Mouse (Mus musculus): Measurements from ENCODE around the gene Tie1. TPM values are rescaled to one million over a fixed set of nuclear protein-coding genes. Genes with fewer than 3 reads are reported as not detected.

Gene Tie1
- polyA plus RNA-seq, 1 experiment from 2014 or later, result 14.5 TPM

Other genes starting within 250 kb of the Tie1 start
- gene Ptprf, start 198.7 kb downstream of the Tie1 start, polyA plus RNA-seq (2014; fragmentation: Nextera tagmentation; extraction: Ambion mirVana), result 90.5 and 99.9 TPM in 2 replicates
- 14.1 and 18.3 TPM in 2 replicates for gene Szt2, start 80.8 kb downstream of the Tie1 start, polyA plus RNA-seq (2014; fragmentation: Nextera tagmentation; extraction: Ambion mirVana)
- gene Med8, start 80.7 kb downstream of the Tie1 start, polyA plus RNA-seq (2014; fragmentation: Nextera tagmentation; extraction: Ambion mirVana), result 152 and 155 TPM in 2 replicates
- 37.8 and 39.8 TPM in 2 replicates for gene Elovl1, start 62.0 kb downstream of the Tie1 start, polyA plus RNA-seq (2014; fragmentation: Nextera tagmentation; extraction: Ambion mirVana)
- 369 and 385 TPM in 2 replicates for gene Cdc20, start 52.7 kb downstream of the Tie1 start, polyA plus RNA-seq (2014; fragmentation: Nextera tagmentation; extraction: Ambion mirVana)
- 1.0 and 1.5 TPM in 2 replicates for gene Mpl, start 32.5 kb downstream of the Tie1 start, polyA plus RNA-seq (2014; fragmentation: Nextera tagmentation; extraction: Ambion mirVana)
- 0.48 and 0.71 TPM in 2 replicates for gene 2610528J11Rik, start 36.9 kb upstream of the Tie1 start, polyA plus RNA-seq (2014; fragmentation: Nextera tagmentation; extraction: Ambion mirVana)
- gene Tmem125, start 54.0 kb upstream of the Tie1 start, polyA plus RNA-seq (2014; fragmentation: Nextera tagmentation; extraction: Ambion mirVana), result 0.25 and 0.32 TPM in 2 replicates
- 0.80 and 0.83 TPM in 2 replicates for gene Cfap57, start 130.7 kb upstream of the Tie1 start, polyA plus RNA-seq (2014; fragmentation: Nextera tagmentation; extraction: Ambion mirVana)
- 181 and 183 TPM in 2 replicates for gene Ebna1bp2, start 130.7 kb upstream of the Tie1 start, polyA plus RNA-seq (2014; fragmentation: Nextera tagmentation; extraction: Ambion mirVana)
- gene Olfr62, start 168.9 kb upstream of the Tie1 start, polyA plus RNA-seq (2014; fragmentation: Nextera tagmentation; extraction: Ambion mirVana), result not detected in 2 replicates
- gene Olfr1342, start 202.7 kb upstream of the Tie1 start, polyA plus RNA-seq (2014; fragmentation: Nextera tagmentation; extraction: Ambion mirVana), result 0.08 and 0.09 TPM in 2 replicates
- not detected in 2 replicates for gene Olfr1341, start 213.5 kb upstream of the Tie1 start, polyA plus RNA-seq (2014; fragmentation: Nextera tagmentation; extraction: Ambion mirVana)
- not detected in 2 replicates for gene Olfr1340, start 230.1 kb upstream of the Tie1 start, polyA plus RNA-seq (2014; fragmentation: Nextera tagmentation; extraction: Ambion mirVana)
- gene Olfr1339, start 242.1 kb upstream of the Tie1 start, polyA plus RNA-seq (2014; fragmentation: Nextera tagmentation; extraction: Ambion mirVana), result 0.12 and 0.17 TPM in 2 replicates